Mouse (Mus musculus) C2C12 (cell line): ENCODE measurements at regions not wholly inside any gene's neighbourhood (a gene's known extent, or its start where the extent isn't known, plus 50 kb on each side); places are given as distances from the start of the nearest gene placed in this dataset.

ENCODE experiments used
- H3K27me3 ChIP-seq: one replicate; pipeline ENCODE4 v1.6.1; 2011; ENCODE audit not compliant: control insufficient read depth, insufficient read depth, insufficient read length
- H3K36me3 ChIP-seq: one replicate; pipeline ENCODE4 v1.6.1; 2011; ENCODE audit not compliant: control insufficient read depth, insufficient read depth
- H3K4me3 ChIP-seq: one replicate; pipeline ENCODE4 v1.5.1; 2011; ENCODE audit warnings: mild to moderate bottlenecking, control low read depth; ENCODE audit not compliant: poor library complexity, insufficient read depth, severe bottlenecking
- H3K79me2 ChIP-seq: one replicate; pipeline ENCODE4 v1.6.1; 2011; ENCODE audit not compliant: control insufficient read depth, insufficient read depth
- H3K79me3 ChIP-seq: one replicate; pipeline ENCODE4 v1.6.1; 2011; ENCODE audit warnings: low read depth, control low read depth
- H3ac ChIP-seq: one replicate; pipeline ENCODE3; 2011; ENCODE audit warnings: low read depth; ENCODE audit not compliant: control insufficient read depth, insufficient read length
- CEBPB ChIP-seq: IDR thresholded peaks from one replicate; pipeline ENCODE4 v1.6.1; 2011; ENCODE audit warnings: low read depth, mild to moderate bottlenecking, control low read depth, moderate library complexity
- CTCF ChIP-seq: IDR thresholded peaks from one replicate; pipeline ENCODE4 v1.5.1; 2011; ENCODE audit not compliant: control insufficient read depth, insufficient read depth, insufficient read length
- FOSL1 ChIP-seq: IDR thresholded peaks from one replicate; pipeline ENCODE4 v1.8.0; 2011; ENCODE audit warnings: mild to moderate bottlenecking, low read length; ENCODE audit not compliant: poor library complexity, insufficient read depth, severe bottlenecking
- MAX ChIP-seq: IDR thresholded peaks from one replicate; pipeline ENCODE4 v1.6.1; 2011; ENCODE audit warnings: mild to moderate bottlenecking, control low read depth
- MYOD1 ChIP-seq: IDR thresholded peaks from one replicate; pipeline ENCODE4 v1.6.1; 2011; ENCODE audit warnings: low read depth; ENCODE audit not compliant: control insufficient read depth, insufficient read length
- MYOG ChIP-seq: IDR thresholded peaks from one replicate; pipeline ENCODE4 v1.6.1; 2011; ENCODE audit not compliant: control insufficient read depth, insufficient read length; ENCODE audit errors: extremely low read depth
- USF1 ChIP-seq: IDR thresholded peaks from one replicate; pipeline ENCODE4 v1.6.1; 2011; ENCODE audit warnings: low read depth, mild to moderate bottlenecking, control low read depth, moderate library complexity

DNA sequence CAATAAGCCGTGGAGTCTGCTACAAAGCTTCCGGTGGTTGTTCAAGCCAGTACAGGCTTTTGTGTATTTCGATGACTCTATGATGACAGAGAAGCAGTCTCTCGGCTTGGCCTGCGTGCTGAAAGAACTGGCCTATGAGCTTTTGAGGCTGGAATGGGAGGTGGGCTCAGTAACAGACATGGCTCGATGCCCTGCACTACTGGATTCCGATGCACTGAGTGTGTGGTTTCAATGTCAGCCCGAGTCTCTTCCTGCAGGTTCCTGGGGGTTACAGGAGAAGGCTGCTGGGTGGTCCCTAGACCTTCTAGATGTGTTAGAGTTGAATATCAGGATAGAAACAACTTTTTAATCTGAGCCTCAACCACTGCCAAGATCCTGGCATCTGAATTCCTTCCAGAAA, 53.2 kb downstream of the Gm815 start:
- Histone ChIP-seq H3K36me3 (no peaks in the 10 kb centered on the region), H3ac (no peak overlapping the region), H3K79me2 (no peaks in the 10 kb centered on the region), H3K4me3 (no peak overlapping the region), H3K79me3 (no peaks in the 10 kb centered on the region), H3K27me3 (no peaks in the 10 kb centered on the region)
- TF ChIP-seq MYOD1 (no peak), MYOG (no peak), USF1 (no peak), CEBPB (no peak), MAX (no peak), FOSL1 (no peak), CTCF (no peak)

DNA sequence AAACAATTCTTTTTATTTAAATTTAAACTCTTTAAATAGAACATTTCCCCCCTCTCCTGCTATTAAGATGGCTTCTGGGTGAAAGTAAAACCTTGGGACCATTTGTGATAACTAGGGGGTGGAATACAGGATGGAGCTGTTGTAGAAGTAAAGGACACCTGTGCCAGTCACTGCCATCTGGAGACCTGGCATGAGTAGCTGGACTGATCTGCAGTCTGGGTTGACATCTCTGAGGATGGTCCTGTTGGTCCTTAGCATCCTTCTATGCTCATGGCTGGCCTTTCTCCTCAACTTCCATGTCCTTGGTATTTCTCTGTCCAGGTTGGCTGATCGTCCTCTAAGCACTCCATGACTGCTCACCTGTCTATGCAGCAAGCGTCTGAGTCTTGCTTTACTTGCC, 58.3 kb downstream of the Gm815 start:
- H3K79me3 ChIP-seq: no peaks in the 10 kb centered on the region
- H3K79me2 ChIP-seq: no peaks in the 10 kb centered on the region
- no peak overlapping the region for H3K4me3 ChIP-seq
- H3ac ChIP-seq: no peak overlapping the region
- H3K36me3 ChIP-seq: no peaks in the 10 kb centered on the region
- TF ChIP-seq FOSL1 (no peak), MAX (no peak), USF1 (no peak)
- H3K27me3 ChIP-seq: no peaks in the 10 kb centered on the region

DNA sequence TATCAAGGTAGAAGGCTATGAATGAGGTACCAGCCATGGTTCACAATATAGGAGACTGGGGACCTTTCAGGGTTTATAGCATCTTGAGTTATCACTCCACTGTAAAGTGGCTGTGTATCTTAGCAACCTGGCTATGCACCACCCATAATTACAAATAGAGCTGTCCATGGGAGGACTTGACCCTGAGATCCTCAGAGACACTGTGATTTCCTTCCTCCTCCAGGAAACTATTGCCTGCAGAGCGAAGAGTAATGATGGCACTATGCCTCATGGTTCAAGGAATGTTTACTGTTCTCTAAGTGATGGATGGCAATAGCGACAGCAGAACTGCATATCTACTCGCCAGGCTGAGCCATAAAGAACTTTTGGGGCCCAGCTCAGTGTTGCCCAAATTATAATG, 60.9 kb downstream of the Gm815 start:
- H3ac ChIP-seq: no peak overlapping the region
- no peaks in the 10 kb centered on the region for H3K79me3 ChIP-seq
- no peak overlapping the region for H3K4me3 ChIP-seq
- TF ChIP-seq USF1 (no peak), MYOG (no peak), CEBPB (no peak), FOSL1 (no peak), CTCF (no peak), MAX (no peak), MYOD1 (no peak)
- H3K79me2 ChIP-seq: no peaks in the 10 kb centered on the region
- no peaks in the 10 kb centered on the region for H3K36me3 ChIP-seq
- no peaks in the 10 kb centered on the region for H3K27me3 ChIP-seq

DNA sequence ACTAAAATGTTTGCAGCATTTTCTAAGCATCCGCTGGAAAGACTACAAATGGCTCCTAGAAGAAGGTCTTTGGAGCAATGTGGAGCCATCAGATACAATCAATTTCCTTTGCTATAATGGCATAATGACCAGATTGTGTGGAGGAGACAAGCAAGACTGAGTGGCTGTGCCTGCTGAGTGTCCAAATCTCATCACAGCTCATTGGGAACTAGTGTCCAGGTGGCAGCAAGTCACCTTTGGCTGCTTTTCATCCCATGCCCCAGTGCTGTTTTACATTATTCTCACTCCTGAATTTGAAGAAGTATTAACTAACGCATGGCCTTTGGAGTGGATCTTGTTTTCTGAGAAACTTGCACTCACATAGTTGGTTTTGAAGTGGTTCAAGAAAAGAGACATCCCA, 62.8 kb downstream of the Gm815 start:
- H3K79me2 ChIP-seq: no peaks in the 10 kb centered on the region
- H3K27me3 ChIP-seq: no peaks in the 10 kb centered on the region
- no peak overlapping the region for H3K4me3 ChIP-seq
- TF ChIP-seq MAX (no peak), MYOD1 (no peak), CEBPB (no peak), CTCF (no peak), USF1 (no peak), MYOG (no peak), FOSL1 (no peak)
- no peaks in the 10 kb centered on the region for H3K79me3 ChIP-seq
- no peaks in the 10 kb centered on the region for H3K36me3 ChIP-seq
- H3ac ChIP-seq: no peak overlapping the region

DNA sequence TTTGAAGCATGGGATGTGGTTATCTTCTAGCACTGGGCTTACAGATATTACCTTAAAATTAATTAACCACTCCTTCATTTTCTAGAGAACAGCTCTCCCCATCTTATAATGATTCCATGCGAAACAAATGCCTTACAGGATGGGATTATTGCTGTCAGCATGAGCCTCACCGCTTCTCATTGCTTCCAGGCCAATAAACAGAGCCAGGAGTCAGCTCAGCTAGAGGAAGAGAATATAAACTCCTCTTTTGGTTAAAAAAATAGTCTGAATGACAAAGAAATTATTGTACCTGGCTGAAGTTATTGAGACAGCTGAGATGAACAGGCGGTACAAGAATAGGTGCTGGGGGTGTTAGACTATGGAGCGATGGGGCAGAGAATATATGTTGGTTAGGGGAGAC, 63.5 kb downstream of the Gm815 start:
- Histone ChIP-seq H3K79me3 (no peaks in the 10 kb centered on the region), H3K27me3 (no peaks in the 10 kb centered on the region), H3K79me2 (no peaks in the 10 kb centered on the region), H3ac (no peak overlapping the region), H3K4me3 (no peak overlapping the region), H3K36me3 (no peaks in the 10 kb centered on the region)
- no peak for TF ChIP-seq MAX
- no peak for TF ChIP-seq MYOG
- TF ChIP-seq USF1: no peak
- TF ChIP-seq FOSL1: no peak
- TF ChIP-seq CTCF: no peak
- no peak for TF ChIP-seq CEBPB
- no peak for TF ChIP-seq MYOD1

DNA sequence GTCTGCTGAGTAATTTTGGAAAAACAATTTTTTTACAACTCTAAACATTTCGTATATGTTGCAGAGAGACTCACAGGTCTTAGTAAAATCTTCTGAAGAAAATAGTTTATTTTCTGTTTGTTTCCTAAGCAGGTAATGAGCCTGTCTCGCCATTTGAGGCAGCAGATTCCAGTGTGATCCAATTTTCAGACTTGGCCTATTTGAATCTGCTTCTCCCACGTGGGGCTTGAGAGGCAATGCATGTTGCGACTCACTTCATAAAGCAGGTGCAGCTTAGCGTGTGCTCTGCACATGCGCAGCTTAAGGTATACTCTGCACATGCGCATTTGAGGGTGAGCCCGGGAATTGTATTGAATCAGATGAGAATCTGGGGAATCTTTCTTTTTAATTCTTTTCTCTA, 67.7 kb downstream of the Gm815 start:
- TF ChIP-seq CEBPB (no peak), MAX (no peak), CTCF (no peak), USF1 (no peak), FOSL1 (no peak), MYOD1 (no peak), MYOG (no peak)
- H3K79me2 ChIP-seq: no peaks in the 10 kb centered on the region
- H3K36me3 ChIP-seq: no peaks in the 10 kb centered on the region
- H3K79me3 ChIP-seq: no peaks in the 10 kb centered on the region
- no peaks in the 10 kb centered on the region for H3K27me3 ChIP-seq
- no peak overlapping the region for H3ac ChIP-seq
- H3K4me3 ChIP-seq: no peak overlapping the region
